Mouse (Mus musculus) liver, embryonic 16.5 days (tissue): ENCODE measurements around the gene Gnb4. TPM values are rescaled to one million over a fixed set of nuclear protein-coding genes. Genes with fewer than 3 reads are reported as not detected.

Experiments
- polyA plus RNA-seq: library from polyadenylated mRNA; unstranded; fragments of >200 nt; fragmentation: Nextera tagmentation; extraction: Ambion mirVana; gene quantifications from 2 replicates; pipeline ENCODE4 v1.2.1, GENCODE M21; 2015

Gene Gnb4
- polyA plus RNA-seq, 1 experiment from 2014 or later = 8.4 TPM

Other genes starting within 250 kb of the Gnb4 start
- 1.8 and 2.9 TPM in 2 replicates for gene Pik3ca, start 218.9 kb downstream of the Gnb4 start, polyA plus RNA-seq
- not detected in 2 replicates for gene Kcnmb3, start 124.4 kb downstream of the Gnb4 start, polyA plus RNA-seq
- gene Zfp639, start 106.3 kb downstream of the Gnb4 start, polyA plus RNA-seq = 15.0 and 16.2 TPM in 2 replicates
- 16.3 and 17.0 TPM in 2 replicates for gene Mfn1, start 87.1 kb downstream of the Gnb4 start, polyA plus RNA-seq
- gene Actl6a, start 89.7 kb upstream of the Gnb4 start, polyA plus RNA-seq = 68.0 and 71.3 TPM in 2 replicates
- gene Ndufb5, start 120.4 kb upstream of the Gnb4 start, polyA plus RNA-seq = 124 and 128 TPM in 2 replicates
- gene Mrpl47, start 121.0 kb upstream of the Gnb4 start, polyA plus RNA-seq = 12.7 and 13.6 TPM in 2 replicates
- 0.31 and 0.35 TPM in 2 replicates for gene Usp13, start 201.0 kb upstream of the Gnb4 start, polyA plus RNA-seq